Mouse (Mus musculus) liver, embryonic 14 days (tissue): ENCODE results near the gene Fam78a. TPM values are rescaled to one million over a fixed set of nuclear protein-coding genes. Genes with fewer than 3 reads are reported as not detected.

ENCODE experiments used
- polyA plus RNA-seq: library from polyadenylated mRNA; depleted of rRNA; stranded (reverse); fragments of >200 nt; gene quantifications from 2 replicates; pipeline ENCODE4 v1.2.3, GENCODE M21; 2012; rRNA removed

Gene Fam78a
- 7.0 and 8.5 TPM in 2 replicates for polyA plus RNA-seq

DNA sequence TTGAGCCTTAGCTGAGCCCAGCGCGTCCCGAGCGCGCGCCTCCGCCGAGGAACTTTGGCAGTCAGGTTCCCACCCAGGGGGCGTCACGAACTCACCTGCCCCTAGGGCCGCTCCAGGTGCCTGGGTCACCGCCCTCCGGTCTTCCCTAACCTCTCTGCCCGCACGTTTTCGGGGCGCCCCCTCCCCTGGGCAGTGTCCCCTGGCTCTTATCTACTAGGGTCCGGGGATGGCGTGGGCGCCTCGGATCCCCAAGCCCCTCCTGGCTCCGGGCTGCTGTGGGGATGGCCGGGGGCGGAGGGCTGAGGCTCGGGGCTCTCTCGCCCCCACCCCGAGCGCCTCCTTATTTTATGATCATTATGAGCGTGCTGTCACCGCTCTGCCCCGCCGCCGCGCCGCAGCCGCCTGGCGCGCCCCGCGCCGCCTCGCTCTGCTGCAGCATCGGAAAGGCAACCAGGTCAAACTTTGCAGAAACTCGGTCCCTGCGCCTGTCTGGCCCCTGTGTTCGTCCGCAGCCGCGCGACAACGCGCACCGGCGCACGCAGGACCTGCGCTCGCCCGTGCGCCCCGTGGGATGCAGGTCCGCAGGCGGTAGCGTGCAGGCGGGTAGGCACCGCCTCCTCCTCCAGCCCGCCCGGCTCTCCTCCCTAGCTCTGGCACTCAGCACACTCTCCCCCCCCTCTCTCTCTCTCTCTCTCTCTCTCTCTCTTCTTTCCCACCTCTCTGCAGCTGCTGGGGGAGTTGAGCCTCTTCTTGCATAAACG, at the start of gene Fam78a:
TSS of gene Fam78a (minus strand) at position 747 of the 761 bp plus-strand sequence.

DNA sequence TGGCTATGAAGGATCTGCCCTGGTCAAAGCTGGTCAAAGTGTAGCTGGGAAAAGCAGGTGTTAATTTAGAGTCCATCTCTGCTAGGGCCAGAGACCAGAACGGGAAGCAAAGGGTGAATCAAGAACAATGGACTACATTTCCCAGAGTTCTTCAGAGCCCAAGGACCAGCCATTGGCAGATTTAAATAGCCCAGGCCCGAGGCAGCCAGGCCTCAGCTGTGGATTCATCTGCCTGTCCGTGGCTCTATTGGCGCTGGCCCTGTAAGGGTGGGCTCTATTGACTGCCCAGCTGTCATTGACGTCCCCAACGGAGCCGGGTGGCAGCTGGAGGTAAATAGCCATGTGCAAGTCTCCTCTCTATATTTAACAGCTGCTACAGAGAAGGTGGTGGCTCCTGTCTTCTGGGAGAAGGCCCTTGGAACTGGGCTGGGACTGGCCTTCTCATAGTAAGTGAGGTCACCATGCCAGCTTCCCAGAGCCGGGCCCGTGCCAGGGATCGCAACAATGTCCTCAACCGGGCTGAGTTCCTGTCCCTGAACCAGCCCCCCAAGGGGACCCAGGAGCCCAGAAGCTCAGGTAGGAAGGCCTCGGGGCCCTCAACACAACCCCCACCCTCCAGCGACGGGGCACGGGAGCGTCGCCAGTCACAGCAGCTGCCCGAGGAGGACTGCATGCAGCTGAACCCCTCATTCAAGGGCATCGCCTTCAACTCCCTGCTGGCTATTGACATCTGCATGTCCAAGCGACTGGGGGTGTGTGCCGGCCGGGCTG, 10.9 kb upstream of the Fam78a start, which contains the start of gene Plpp7:
TSS of gene Plpp7 (plus strand) at position 178 of the 771 bp plus-strand sequence.

Other genes with a start within 250 kb of the Fam78a start
- gene Fibcd1, start 238.9 kb downstream of the Fam78a start, polyA plus RNA-seq = not detected in 2 replicates
- gene Lamc3, start 197.6 kb downstream of the Fam78a start, polyA plus RNA-seq = 0.01 and 0.02 TPM in 2 replicates
- gene Aif1l, start 134.7 kb downstream of the Fam78a start, polyA plus RNA-seq = 0.98 and 1.2 TPM in 2 replicates
- 12.4 and 14.1 TPM in 2 replicates for gene Nup214, start 110.4 kb downstream of the Fam78a start, polyA plus RNA-seq
- gene Plpp7, start 10.7 kb upstream of the Fam78a start, polyA plus RNA-seq = 1.2 TPM in 2 replicates
- gene Prrc2b, start 66.2 kb upstream of the Fam78a start, polyA plus RNA-seq = 6.6 and 7.7 TPM in 2 replicates
- gene Pomt1, start 151.7 kb upstream of the Fam78a start, polyA plus RNA-seq = 7.8 and 10.0 TPM in 2 replicates
- 14.5 and 17.8 TPM in 2 replicates for gene Uck1, start 175.3 kb upstream of the Fam78a start, polyA plus RNA-seq
- 12.7 and 14.0 TPM in 2 replicates for gene Golga2, start 202.5 kb upstream of the Fam78a start, polyA plus RNA-seq
- gene Swi5, start 203.2 kb upstream of the Fam78a start, polyA plus RNA-seq = 137 and 138 TPM in 2 replicates